Mouse (Mus musculus) olfactory bulb, adult 2 months (tissue): ENCODE data around the gene Copz1. TPM values are rescaled to one million over a fixed set of nuclear protein-coding genes. Genes with fewer than 3 reads are reported as not detected.

ENCODE experiments used
- H3K27ac ChIP-seq: fragments of 200-500 bp; 2 replicates; pipeline ENCODE4 v1.5.1; 2012; ENCODE audit warnings: low read depth, low read length; ENCODE audit not compliant: insufficient read depth
- H3K4me1 ChIP-seq: fragments of 200-500 bp; 2 replicates; pipeline ENCODE4 v1.6.1; 2012; ENCODE audit warnings: low read length; ENCODE audit not compliant: control insufficient read depth, insufficient read depth
- H3K4me3 ChIP-seq: fragments of 200-500 bp; 2 replicates; pipeline ENCODE4 v1.5.1; 2012; ENCODE audit warnings: mild to moderate bottlenecking, low read depth, low read length, moderate library complexity; ENCODE audit not compliant: insufficient read depth
- CTCF ChIP-seq: fragments of 200-500 bp; IDR thresholded peaks from 2 replicates; pipeline ENCODE4 v1.5.1; 2012; ENCODE audit warnings: low read depth, mild to moderate bottlenecking, low read length, moderate library complexity; ENCODE audit not compliant: insufficient read depth
- POLR2A ChIP-seq: fragments of 200-500 bp; IDR thresholded peaks from 2 replicates; pipeline ENCODE4 v1.6.1; 2012; ENCODE audit warnings: mild to moderate bottlenecking, low read depth, low read length, moderate library complexity; ENCODE audit not compliant: insufficient read depth
- WGBS: fragments of 180-500 bp; shearing (Covaris S2); methylation state at CpG from one replicate; pipeline ENCODE4 v1.1.7; 2018; 5-methylcytosine and 5-hydroxymethylcytosine counted together
- polyA plus RNA-seq: library from polyadenylated mRNA; stranded (reverse); fragments of >200 nt; gene quantifications from 2 replicates; pipeline ENCODE4 v1.2.4, GENCODE M21; 2012; ENCODE audit warnings: low replicate concordance; ENCODE audit not compliant: missing spikeins, insufficient read depth, insufficient read length

Gene Copz1
- polyA plus RNA-seq: not detected in 2 replicates

GRCm38 (mm10) chr15:103272419-103273279 lies at the start of gene Copz1:
Copz1 (plus strand) TSS chr15:103272714.
- H3K4me3 ChIP-seq: peak within 1 kb of the TSS; percentile 86
- H3K27ac ChIP-seq: peak within 1 kb of the TSS; percentile 57; the same call in 1 of the 2 replicates
- no peaks in the 10 kb centered on the region for H3K4me1 ChIP-seq
- WGBS: under 1% methylated on average over 38 of the region's 38 CpGs
- peak; percentile 65; the same call in 1 of the 2 replicates for TF ChIP-seq POLR2A
- no peak for TF ChIP-seq CTCF

DNA sequence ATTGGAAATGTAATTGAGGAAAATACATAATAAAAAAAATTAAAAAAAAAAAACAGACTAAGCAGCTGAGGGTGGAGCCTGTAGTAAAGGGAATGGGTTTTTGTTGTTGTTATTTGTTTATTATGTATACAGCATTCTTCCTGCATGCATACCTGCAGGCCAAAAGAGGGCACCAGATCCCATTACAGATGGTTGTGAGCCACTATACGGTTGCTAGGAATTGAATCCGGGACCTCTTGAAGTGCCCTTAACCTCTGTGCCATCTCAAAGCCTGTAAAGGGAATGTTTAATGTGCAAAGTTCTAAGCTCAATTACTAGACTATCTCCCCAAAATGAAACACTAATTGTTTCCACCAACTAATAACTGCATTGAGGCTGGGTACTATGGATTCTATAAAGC lies 48.4 kb upstream of the Copz1 start:
- WGBS: 89% methylated on average over 2 of the region's 2 CpGs
- H3K27ac ChIP-seq: no peak overlapping the region
- H3K4me1 ChIP-seq: no peaks in the 10 kb centered on the region
- H3K4me3 ChIP-seq: no peak overlapping the region
- TF ChIP-seq POLR2A (no peak), CTCF (no peak)

GRCm38 (mm10) chr15:103227022-103227421 lies 45.5 kb upstream of the Copz1 start:
- no peak overlapping the region for H3K27ac ChIP-seq
- H3K4me3 ChIP-seq: no peak overlapping the region
- no peak for TF ChIP-seq CTCF
- no peak for TF ChIP-seq POLR2A
- WGBS: 48% methylated on average over 3 of the region's 3 CpGs
- H3K4me1 ChIP-seq: no peaks in the 10 kb centered on the region

GRCm38 (mm10) chr15:103227572-103227971 lies 44.9 kb upstream of the Copz1 start:
- no peak overlapping the region for H3K27ac ChIP-seq
- no peak overlapping the region for H3K4me3 ChIP-seq
- TF ChIP-seq CTCF (no peak), POLR2A (no peak)
- WGBS: 87% methylated on average over 2 of the region's 2 CpGs
- no peaks in the 10 kb centered on the region for H3K4me1 ChIP-seq

- Histone ChIP-seq H3K4me3 (no peak overlapping the region), H3K27ac (no peak overlapping the region), H3K4me1 (no peaks in the 10 kb centered on the region)
- WGBS: 80% methylated on average over 2 of the region's 2 CpGs
- TF ChIP-seq POLR2A: no peak
- no peak for TF ChIP-seq CTCF
Observed at GRCm38 (mm10) chr15:103228904-103229303, 43.6 kb upstream of the Copz1 start.

GRCm38 (mm10) chr15:103233119-103233518 lies 39.4 kb upstream of the Copz1 start:
- 55% methylated on average over 2 of the region's 2 CpGs for WGBS
- Histone ChIP-seq H3K4me1 (no peaks in the 10 kb centered on the region), H3K27ac (no peak overlapping the region), H3K4me3 (no peak overlapping the region)
- TF ChIP-seq CTCF (no peak), POLR2A (no peak)

DNA sequence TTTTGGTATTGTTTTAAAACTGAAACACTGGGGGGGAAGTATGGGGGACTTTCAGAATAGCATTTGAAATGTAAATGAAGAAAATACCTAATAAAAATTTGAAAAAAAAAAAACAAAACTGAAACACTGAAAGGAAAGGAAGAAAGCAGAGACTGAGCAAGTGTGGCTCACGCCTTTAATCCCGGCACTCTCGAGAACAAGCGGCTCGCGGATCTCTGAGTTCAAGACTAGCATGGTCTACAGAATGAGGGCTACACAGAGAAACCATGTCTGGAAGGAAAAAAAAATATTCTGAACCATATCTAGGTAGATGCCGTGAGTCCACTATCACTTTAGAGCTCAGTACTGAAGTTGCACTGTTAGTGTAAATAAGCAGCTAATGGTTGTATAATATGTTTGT lies 35.2 kb upstream of the Copz1 start:
- no peak for TF ChIP-seq CTCF
- TF ChIP-seq POLR2A: no peak
- Histone ChIP-seq H3K4me1 (peaks cover 4% of the 10 kb centered on the region), H3K4me3 (no peak overlapping the region), H3K27ac (no peak overlapping the region)
- WGBS: 87% methylated on average over 7 of the region's 7 CpGs

DNA sequence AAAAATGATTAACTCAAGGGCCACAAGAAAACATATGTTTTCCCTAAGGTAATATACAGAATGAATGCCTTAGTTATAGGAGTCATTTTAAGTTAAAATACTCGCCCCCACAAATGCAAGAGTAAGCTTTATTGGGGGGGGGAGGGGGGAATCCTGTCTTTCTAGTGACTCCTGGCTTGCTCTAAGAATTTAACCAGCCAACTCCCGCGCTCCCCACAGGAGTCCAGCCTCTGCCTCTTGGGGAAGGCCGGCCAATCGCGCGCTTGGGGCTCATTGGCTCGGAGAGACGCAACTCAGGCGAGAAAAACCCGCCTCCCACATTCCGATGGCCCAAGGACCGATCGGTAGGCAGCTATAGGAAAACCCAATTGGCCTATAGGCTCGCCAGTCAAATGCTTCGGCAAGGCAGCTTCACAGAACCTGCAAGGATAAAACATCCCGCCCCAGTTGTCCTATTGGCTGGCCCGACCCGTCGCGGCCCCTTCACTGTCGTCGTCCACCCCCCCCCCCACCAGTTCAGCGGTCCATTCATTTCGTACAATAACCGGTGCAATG lies 33.3 kb upstream of the Copz1 start:
- under 1% methylated on average over 26 of the region's 26 CpGs for WGBS
- peak overlapping the region; percentile 63 for H3K4me3 ChIP-seq
- TF ChIP-seq CTCF (no peak), POLR2A (no peak)
- H3K4me1 ChIP-seq: peaks cover 8% of the 10 kb centered on the region
- H3K27ac ChIP-seq: peak overlapping the region; percentile 95

DNA sequence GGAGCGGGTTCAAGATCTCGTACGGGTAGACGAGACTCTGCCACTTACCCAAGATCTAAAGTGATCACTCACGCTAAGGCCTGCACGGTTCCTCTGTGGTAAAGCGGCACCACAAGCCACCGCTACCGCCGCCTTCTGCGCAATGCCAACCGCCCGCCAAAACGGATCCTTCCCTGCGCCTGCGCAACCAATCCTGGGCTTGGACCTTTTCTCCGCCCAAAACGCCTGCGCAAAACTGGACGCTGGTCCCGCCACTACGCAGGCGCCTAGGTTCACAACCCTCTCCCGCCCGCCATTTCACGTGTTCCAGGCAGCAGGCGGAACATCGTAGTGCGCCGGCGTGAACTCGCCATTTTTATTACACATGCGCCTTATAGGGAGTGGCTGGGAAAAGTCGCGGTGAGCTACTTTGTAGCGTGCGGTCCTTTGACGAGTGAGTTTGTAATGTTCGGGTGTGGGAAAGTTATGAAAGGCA lies 32.8 kb upstream of the Copz1 start, which contains the start of gene Cbx5:
Cbx5 (minus strand) TSS at position 132 of the 475 bp plus-strand sequence.
- under 1% methylated on average over 39 of the region's 39 CpGs for WGBS
- Histone ChIP-seq H3K4me1 (peaks cover 8% of the 10 kb centered on the region), H3K4me3 (peak within 1 kb of the TSS; percentile 73), H3K27ac (peak within 1 kb of the TSS; percentile 98)
- TF ChIP-seq CTCF: no peak
- peak; percentile 84 for TF ChIP-seq POLR2A
